Mouse (Mus musculus) bone marrow macrophage, adult 2 months (primary cell): ENCODE data around the gene Smurf2.

ENCODE experiments used
- CTCF ChIP-seq: IDR thresholded peaks from 2 replicates; pipeline ENCODE4 v1.5.1; 2012; ENCODE audit warnings: low read depth, mild to moderate bottlenecking, low read length, moderate library complexity
- POLR2A ChIP-seq: IDR thresholded peaks from 2 replicates; pipeline ENCODE4 v1.6.1; 2012; ENCODE audit warnings: mild to moderate bottlenecking, low read depth, low read length, borderline replicate concordance

GRCm38 (mm10) chr11:106789649-106790048 lies 130.9 kb downstream of the Smurf2 start:
- TF ChIP-seq CTCF (no peak), POLR2A (no peak)
